Mouse (Mus musculus) cerebellum, postnatal 14 days (tissue): ENCODE results near the gene Lin28a.
A peak's percentile ranks its signal among the peaks of the same experiment; 100 is the strongest.

ENCODE experiments used
- DNase-seq, 2 experiments: peaks; one replicate each; pipeline ENCODE4 v3.0.0; 2021; ENCODE audit warnings: mixed read lengths in 2 of 2

Gene Lin28a

GRCm38 (mm10) chr4:134018779-134019145, at the start of gene Lin28a:
Gene Lin28a, minus strand, starts transcription at chr4:134018841.
- DNase-seq = no peak

GRCm38 (mm10) chr4:134067833-134068544, 49.3 kb upstream of the Lin28a start:
- DNase-seq = no peak

DNA sequence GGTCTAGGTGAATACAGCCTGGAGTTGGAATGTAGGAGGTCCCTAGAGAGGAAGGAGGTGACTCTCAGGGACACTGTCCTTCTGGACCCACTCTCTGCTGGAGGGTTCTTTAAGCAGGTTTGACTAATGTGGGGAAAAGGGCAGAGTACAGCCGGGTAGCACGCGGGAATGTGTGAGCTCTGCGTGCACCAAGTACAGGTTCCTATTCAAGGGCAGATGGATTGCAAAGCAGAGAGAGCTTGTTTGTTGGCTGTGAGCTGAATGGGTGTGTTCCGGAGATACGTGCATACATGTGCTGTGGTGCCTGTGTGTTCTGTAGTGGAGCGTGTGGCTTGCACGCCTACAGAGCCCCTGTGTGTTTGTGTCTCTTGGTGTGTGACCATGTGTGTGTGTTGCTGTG, 48.7 kb upstream of the Lin28a start:
- no peak for DNase-seq

GRCm38 (mm10) chr4:134065431-134066004, 46.9 kb upstream of the Lin28a start:
- no peak for DNase-seq

GRCm38 (mm10) chr4:134062561-134062960, 43.9 kb upstream of the Lin28a start:
- DNase-seq = no peak

DNA sequence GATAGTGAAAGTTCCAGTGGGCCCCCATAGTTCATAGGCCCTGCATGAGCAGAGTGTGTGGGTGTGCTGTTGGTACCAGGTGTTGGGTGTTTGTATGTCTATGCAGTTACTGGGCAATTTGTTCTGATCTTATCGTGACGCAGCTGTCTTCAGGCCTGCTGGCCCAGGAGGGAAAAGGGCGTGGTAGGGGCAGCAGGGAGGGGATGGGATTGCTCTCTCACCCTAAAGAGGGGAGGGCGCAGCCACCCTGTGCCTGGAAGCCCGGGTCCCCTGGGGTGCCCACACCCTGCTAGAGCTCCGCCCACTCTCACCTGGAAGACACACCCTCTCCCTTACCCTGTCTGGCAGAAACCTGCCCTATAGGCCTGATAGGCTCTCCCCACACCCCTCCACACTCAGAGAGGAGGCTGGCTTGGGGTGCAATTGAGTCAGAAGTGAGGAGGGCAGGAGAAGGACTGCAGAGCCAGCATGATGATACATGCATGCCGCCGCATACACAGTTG, 43.4 kb upstream of the Lin28a start:
- no peak for DNase-seq

- no peak for DNase-seq
Measured at GRCm38 (mm10) chr4:134061166-134061830, 42.7 kb upstream of the Lin28a start.

DNA sequence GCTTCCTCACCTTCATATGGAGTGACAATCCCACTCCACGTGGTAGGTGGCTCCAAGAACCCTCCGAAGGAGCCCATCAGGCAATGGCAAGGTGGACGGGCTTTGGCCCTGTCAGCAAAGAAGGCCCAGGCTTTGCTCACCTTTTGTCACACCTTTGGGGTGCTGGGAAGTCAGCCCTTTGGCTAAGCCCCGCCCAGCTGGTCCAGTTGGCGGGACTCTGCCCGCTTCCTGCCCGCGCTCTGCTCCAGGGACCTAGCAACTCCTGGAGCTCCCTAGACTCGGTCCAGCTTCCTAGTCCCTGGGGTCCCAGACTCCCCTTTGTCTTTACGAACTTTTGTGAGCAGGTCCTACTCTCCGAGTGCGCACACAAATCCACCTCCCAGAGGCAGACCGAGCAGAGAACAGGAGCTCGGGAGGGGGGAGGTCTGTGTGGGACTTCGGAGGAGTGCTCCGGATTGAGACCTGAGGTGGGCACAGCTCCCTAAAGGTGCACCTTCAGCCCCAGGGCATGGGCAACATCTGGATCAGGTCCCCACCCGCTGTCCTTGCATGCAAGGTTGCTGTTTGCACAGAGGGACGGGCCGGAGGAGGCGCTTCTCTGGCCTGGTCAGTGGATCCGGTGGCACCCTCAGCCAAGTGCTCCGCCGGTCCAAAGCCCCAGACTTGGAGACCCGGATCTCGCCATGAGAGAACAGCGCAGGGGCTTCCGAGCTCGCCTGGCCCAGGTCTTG, 41.7 kb upstream of the Lin28a start, which contains the start of gene Crybg2:
TSS of gene Crybg2 (plus strand) at position 681 of the 731 bp plus-strand sequence.
- no peak for DNase-seq

- no peak for DNase-seq
Measured at GRCm38 (mm10) chr4:134058908-134059307, 40.3 kb upstream of the Lin28a start.

DNA sequence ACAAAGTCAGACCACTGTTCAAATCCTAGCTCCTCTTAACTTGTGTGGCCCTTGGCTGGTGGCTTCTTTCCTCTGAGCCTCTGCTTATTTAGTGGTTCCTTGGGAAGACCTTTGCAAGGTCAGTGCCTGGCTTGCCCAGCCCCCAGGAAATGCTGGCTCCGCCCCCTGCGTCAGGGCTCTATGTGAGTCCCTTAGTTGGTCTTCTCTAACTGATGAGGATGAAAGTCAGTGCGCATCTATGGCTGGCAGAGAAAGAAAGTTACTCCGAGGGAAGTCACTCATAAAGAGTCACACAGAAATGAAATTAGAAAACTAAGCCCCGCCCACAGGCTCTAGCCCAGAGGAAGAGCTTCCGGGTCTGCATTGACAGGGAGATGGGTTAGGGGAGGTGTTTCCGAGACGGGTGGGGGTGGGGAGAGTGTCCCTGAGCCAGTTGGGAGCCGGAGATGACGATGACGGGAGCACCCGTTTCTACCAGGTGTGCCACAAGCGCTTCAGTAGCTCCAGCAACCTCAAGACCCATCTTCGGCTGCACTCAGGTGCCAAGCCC, 39.6 kb upstream of the Lin28a start:
- DNase-seq = no peak

DNA sequence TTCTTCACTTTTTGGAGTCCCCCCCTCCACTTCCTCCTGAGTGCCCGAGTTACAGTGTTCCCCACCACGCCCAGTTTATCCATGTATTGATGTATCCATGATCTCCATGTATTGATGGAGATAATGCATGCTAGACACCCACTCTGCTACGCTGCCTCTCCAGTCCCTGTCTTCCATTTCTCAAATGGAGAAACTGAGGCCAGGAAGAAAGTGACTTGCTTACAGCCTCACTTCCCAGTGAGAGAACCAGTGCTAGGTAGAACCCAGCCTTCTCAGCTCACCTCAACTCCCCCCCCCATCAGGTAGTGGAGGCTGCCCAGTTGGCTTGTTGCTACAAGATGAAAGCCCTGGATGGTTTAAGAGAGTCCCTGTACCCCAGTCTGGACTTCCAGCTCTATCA, 34.9 kb upstream of the Lin28a start, which contains the start of gene Zfp683:
TSS of gene Zfp683 (plus strand) at position 301 of the 400 bp plus-strand sequence.
- DNase-seq = no peak

DNA sequence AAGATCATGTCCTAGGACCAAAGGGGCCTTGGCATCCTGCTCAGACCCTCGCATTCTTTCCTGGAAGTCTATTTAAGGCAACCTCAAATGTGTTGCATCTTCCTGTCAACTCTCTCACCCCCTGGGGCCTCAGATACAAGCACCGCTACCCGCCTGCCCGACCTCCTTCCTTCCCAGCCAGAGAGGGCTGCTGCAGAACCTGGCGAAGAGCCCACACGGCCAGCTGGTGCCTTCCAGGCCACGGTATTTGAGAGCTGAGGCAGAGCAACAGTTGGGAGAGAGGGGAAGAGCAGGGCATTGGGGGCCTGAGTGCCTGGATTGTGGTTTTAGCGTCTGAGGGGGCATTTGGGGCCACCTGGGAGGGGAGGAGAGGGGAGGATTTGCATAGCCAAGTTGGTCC, 33.9 kb upstream of the Lin28a start:
- peak; percentile 80 to 87 for DNase-seq

DNA sequence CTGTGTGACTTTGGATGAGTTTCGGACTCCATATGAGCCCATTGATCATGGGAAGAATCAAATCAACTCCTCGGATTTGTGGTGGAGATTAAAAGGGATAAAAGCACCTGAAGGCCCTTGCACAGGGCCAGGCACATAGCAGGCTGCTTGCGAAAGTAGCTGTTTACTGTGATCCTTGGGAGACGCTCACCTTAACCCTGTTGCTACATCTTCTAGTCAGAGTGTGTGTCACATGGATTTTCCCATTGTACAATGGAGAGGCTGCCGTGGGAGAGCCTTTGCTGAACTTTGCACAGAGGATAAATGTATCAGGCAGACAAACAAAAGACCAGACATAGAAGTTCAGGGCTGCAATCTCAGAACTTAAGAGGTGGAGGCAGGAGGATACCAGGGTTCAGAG, 33.3 kb upstream of the Lin28a start:
- DNase-seq = no peak

- DNase-seq = no peak
Measured at GRCm38 (mm10) chr4:134047648-134048047, 29.0 kb upstream of the Lin28a start.

GRCm38 (mm10) chr4:134043041-134043440, 24.4 kb upstream of the Lin28a start:
- no peak for DNase-seq

GRCm38 (mm10) chr4:134041317-134042123, 22.9 kb upstream of the Lin28a start:
- peak; percentile 11 to 38 for DNase-seq

DNA sequence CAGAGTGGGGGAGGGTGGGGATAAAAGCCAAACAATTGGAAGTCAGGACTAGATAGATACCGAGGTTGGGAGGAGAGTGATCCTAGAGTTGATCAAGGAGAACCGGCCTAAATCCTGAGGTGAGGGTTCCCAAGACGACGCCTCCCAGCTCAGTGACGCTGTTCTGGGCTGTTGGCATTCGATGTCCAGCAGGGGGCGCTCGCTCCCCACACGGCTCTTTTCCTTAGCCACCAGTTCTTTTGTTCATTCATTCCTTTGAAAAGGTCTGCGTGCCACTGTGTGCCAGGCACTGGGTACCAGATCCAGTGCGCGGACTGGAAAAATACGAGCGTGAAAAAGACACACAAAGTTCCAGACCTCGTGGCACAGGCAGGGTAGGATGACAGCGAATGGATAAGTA, 17.3 kb upstream of the Lin28a start:
- peak; percentile 89 to 93 for DNase-seq

DNA sequence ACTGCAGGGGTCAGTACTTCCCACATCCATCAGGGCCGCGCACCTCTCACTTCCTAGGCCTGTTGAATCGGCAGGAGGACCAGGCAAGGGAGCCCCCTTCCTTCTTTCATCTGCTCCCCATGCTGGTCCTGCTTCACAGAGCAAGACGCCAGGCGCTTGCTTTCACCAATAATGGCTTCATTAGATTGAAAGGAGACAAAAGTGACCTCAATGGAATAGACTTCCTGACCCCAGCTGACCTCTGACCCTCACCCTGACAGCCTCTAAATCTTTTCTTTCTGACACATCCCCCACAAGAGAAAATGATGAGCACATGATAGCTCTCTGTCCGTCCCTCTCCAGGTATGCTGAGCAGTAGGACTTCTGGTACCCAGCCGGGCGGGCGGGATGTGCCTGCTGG, 7.2 kb upstream of the Lin28a start:
- no peak for DNase-seq

GRCm38 (mm10) chr4:134020621-134021020, 2.0 kb upstream of the Lin28a start:
- DNase-seq = peak; percentile 38 to 44

GRCm38 (mm10) chr4:134019641-134020351, 1.2 kb upstream of the Lin28a start:
- DNase-seq = peak; percentile 88 to 90

- DNase-seq = peak in 1 of 2 experiments; percentile 34
Measured at GRCm38 (mm10) chr4:134019210-134019609, 569 bp upstream of the Lin28a start.
